16 mouse cellular contexts compared by ENCODE assay signal in the genomic region with DNA sequence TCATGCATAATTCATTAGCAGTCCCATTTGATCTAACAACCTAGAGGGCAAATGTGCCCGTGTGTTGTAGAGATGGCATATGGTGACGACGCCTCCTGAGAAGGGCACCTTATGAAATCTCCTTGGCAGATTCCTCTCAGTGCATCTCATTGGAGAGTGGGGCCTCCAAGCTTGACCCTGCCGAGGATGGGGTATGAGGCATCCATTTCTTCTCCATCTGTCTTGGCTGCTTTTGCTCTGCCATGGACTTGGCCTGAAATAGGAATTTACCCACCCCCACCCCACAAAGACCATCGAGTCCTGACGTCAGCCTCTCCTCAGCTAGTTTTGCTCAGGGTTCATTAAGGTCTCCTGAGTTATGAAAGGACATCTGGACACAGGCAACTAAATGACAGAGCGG.
DNase-seq lines count a peak whose midpoint lies in the region; ATAC-seq and TF ChIP-seq lines count a peak whose summit lies in the region.
"Had no signal": no experiment of that assay in that cellular context is flagged by ENCODE, and none has a peak within 500 bp of the region (broad histone marks: within the 10 kb centered on the region; RNA-seq: fewer than 3 reads in every experiment).

No protein-coding gene starts in this region.

- no peak for ATAC-seq in neural tube, embryonic 11.5 days (ENCODE audit: insufficient read depth, low FRiP score, low TSS enrichment)
- peak; percentile 55 for ATAC-seq in forebrain, embryonic 15.5 days (replicated peaks)
- ATAC-seq in hindbrain, postnatal 0 days = peak; percentile 49
- ATAC-seq in liver, postnatal 0 days = no peak
- ATAC-seq in frontal cortex, adult (ENCODE audit: low TSS enrichment) = no peak

- peaks cover 38% of the 10 kb centered on the region for H3K4me1 ChIP-seq in neural tube, embryonic 11.5 days (ENCODE audit: control insufficient read depth, insufficient read depth, low read length)
- peaks cover 50% of the 10 kb centered on the region for H3K4me1 ChIP-seq in forebrain, embryonic 15.5 days
- H3K4me1 ChIP-seq in hindbrain, postnatal 0 days (ENCODE audit: insufficient read depth, low read length) = peaks cover 14% of the 10 kb centered on the region; the same call in 1 of the 2 replicates
- peaks cover 3% of the 10 kb centered on the region for H3K4me1 ChIP-seq in liver, postnatal 0 days (ENCODE audit: insufficient read depth)

- no peaks in the 10 kb centered on the region for H3K36me3 ChIP-seq in neural tube, embryonic 11.5 days (ENCODE audit: control insufficient read depth, insufficient read depth, low read length)
- H3K36me3 ChIP-seq in forebrain, embryonic 15.5 days = no peaks in the 10 kb centered on the region
- H3K36me3 ChIP-seq in hindbrain, postnatal 0 days (ENCODE audit: insufficient read depth, low read length) = no peaks in the 10 kb centered on the region
- no peaks in the 10 kb centered on the region for H3K36me3 ChIP-seq in liver, postnatal 0 days (replicated peaks; ENCODE audit: insufficient read depth, low read length)

- no peaks in the 10 kb centered on the region for H3K9me3 ChIP-seq in neural tube, embryonic 11.5 days (ENCODE audit: control insufficient read depth, low read length)
- H3K9me3 ChIP-seq in forebrain, embryonic 15.5 days = no peaks in the 10 kb centered on the region
- H3K9me3 ChIP-seq in hindbrain, postnatal 0 days (ENCODE audit: low read length) = no peaks in the 10 kb centered on the region
- H3K9me3 ChIP-seq in liver, postnatal 0 days (ENCODE audit: low read length) = no peaks in the 10 kb centered on the region

- TF ChIP-seq EP300 in liver, postnatal 0 days (IDR thresholded peaks at IDR 0.05; ENCODE audit: low read depth) = no peak

- no peak overlapping the region for H3K9ac ChIP-seq in neural tube, embryonic 11.5 days (ENCODE audit: low read length)
- H3K9ac ChIP-seq in forebrain, embryonic 15.5 days (replicated peaks) = no peak overlapping the region
- no peak overlapping the region for H3K9ac ChIP-seq in hindbrain, postnatal 0 days (replicated peaks; ENCODE audit: low read length)
- H3K9ac ChIP-seq in liver, postnatal 0 days (replicated peaks) = no peak overlapping the region
- H3K9ac ChIP-seq: lung, embryonic 14.5 days had no signal

- 39% methylated on average over 7 of the region's 7 CpGs for WGBS in neural tube, embryonic 11.5 days
- WGBS in forebrain, embryonic 15.5 days = 25% methylated on average over 7 of the region's 7 CpGs
- 35% methylated on average over 7 of the region's 7 CpGs for WGBS in hindbrain, postnatal 0 days
- WGBS in liver, postnatal 0 days (ENCODE audit: insufficient replicate concordance) = 66% methylated on average over 7 of the region's 7 CpGs

- H3K4me2 ChIP-seq in neural tube, embryonic 11.5 days (ENCODE audit: low read depth) = no peak overlapping the region
- H3K4me2 ChIP-seq in forebrain, embryonic 15.5 days (replicated peaks) = no peak overlapping the region
- no peak overlapping the region for H3K4me2 ChIP-seq in hindbrain, postnatal 0 days (ENCODE audit: low read depth, low read length)
- no peak overlapping the region for H3K4me2 ChIP-seq in liver, postnatal 0 days (ENCODE audit: low read depth, low read length)
- H3K4me2 ChIP-seq: lung, embryonic 14.5 days had no signal

- peak; percentile 19 for DNase-seq in neural tube, embryonic 11.5 days (ENCODE audit: low spot score)
- DNase-seq in neural tube, embryonic 10.5 days (ENCODE audit: extremely low spot score, low spot score) = no peak
- peak; percentile 14 for DNase-seq in hindbrain, postnatal 0 days (ENCODE audit: low spot score)
- DNase-seq in retina, embryonic 14.5 days (ENCODE audit: low spot score) = peak; percentile 18
- no peak for DNase-seq in kidney, adult 18-20 months
- DNase-seq in liver, postnatal 0 days = no peak
- DNase-seq: adrenal gland, postnatal 25 days; kidney, adult 8-10 months; layer of hippocampus, postnatal 36 days; liver; thymus, postnatal 4 days had no signal

- no peak for TF ChIP-seq CTCF in hindbrain, postnatal 0 days (IDR thresholded peaks at IDR 0.05; ENCODE audit: low read depth)
- no peak for TF ChIP-seq CTCF in liver, postnatal 0 days (IDR thresholded peaks at IDR 0.05; ENCODE audit: low read depth)

- no peak overlapping the region for H3K4me3 ChIP-seq in neural tube, embryonic 11.5 days (ENCODE audit: low read depth, low read length)
- no peak overlapping the region for H3K4me3 ChIP-seq in forebrain, embryonic 15.5 days
- H3K4me3 ChIP-seq in hindbrain, postnatal 0 days (ENCODE audit: low read length) = no peak overlapping the region
- no peak overlapping the region for H3K4me3 ChIP-seq in liver, postnatal 0 days (ENCODE audit: low read depth, low read length)
- H3K4me3 ChIP-seq: gastrocnemius, adult 2 months had no signal

- H3K27ac ChIP-seq in neural tube, embryonic 11.5 days (ENCODE audit: low read depth, low read length) = 0 out of 2 replicates have a peak overlapping the region, but pooled peaks have one; percentile 70
- H3K27ac ChIP-seq in forebrain, embryonic 15.5 days (replicated peaks) = no peak overlapping the region
- no peak overlapping the region for H3K27ac ChIP-seq in hindbrain, postnatal 0 days
- no peak overlapping the region for H3K27ac ChIP-seq in liver, postnatal 0 days (ENCODE audit: low read depth)
- H3K27ac ChIP-seq: gastrocnemius, adult 2 months; stomach, postnatal 0 days had no signal

- no peaks in the 10 kb centered on the region for H3K27me3 ChIP-seq in neural tube, embryonic 11.5 days (ENCODE audit: control insufficient read depth, insufficient read depth, low read length)
- H3K27me3 ChIP-seq in forebrain, embryonic 15.5 days = no peaks in the 10 kb centered on the region
- no peaks in the 10 kb centered on the region for H3K27me3 ChIP-seq in hindbrain, postnatal 0 days (ENCODE audit: insufficient read depth, low read length)
- no peaks in the 10 kb centered on the region for H3K27me3 ChIP-seq in liver, postnatal 0 days (ENCODE audit: insufficient read depth, low read length)

Comparison
In these comparisons a context has a peak if more than half of its experiments do, and no peak if none do; other contexts are left out.
1. DNase-seq: peak in neural tube, embryonic 11.5 days (single experiment), hindbrain, postnatal 0 days (single experiment) and retina, embryonic 14.5 days (single experiment); none in neural tube, embryonic 10.5 days (single experiment), kidney, adult 18-20 months (single experiment) and liver, postnatal 0 days (single experiment).
2. ATAC-seq: peak in forebrain, embryonic 15.5 days (single experiment) and hindbrain, postnatal 0 days (single experiment); none in neural tube, embryonic 11.5 days (single experiment), liver, postnatal 0 days (single experiment) and frontal cortex, adult (single experiment).